Comparison of ENCODE assay signal across 19 mouse cellular contexts in genomic region chr5:23864054-23864965, GRCm38 (mm10). TPM values are rescaled to one million over a fixed set of nuclear protein-coding genes. Genes with fewer than 3 reads are reported as not detected.
A peak's percentile ranks its signal among the peaks of the same experiment; 100 is the strongest.
DNase-seq lines count a peak whose midpoint lies in the region; ATAC-seq and TF ChIP-seq lines count a peak whose summit lies in the region.
"Had no signal": no experiment of that assay in that cellular context is flagged by ENCODE, and none has a peak within 500 bp of the region (broad histone marks: within the 10 kb centered on the region; RNA-seq: fewer than 3 reads in every experiment).

No protein-coding gene starts in this region.

- TF ChIP-seq CTCF in olfactory bulb, adult 2 months (IDR thresholded peaks at IDR 0.05; ENCODE audit: insufficient read depth, low read depth, low read length) = no peak

- H3K27me3 ChIP-seq in kidney, embryonic 15.5 days = no peaks in the 10 kb centered on the region
- H3K27me3 ChIP-seq in kidney, embryonic 14.5 days (ENCODE audit: control insufficient read depth, insufficient read depth, low read length) = no peaks in the 10 kb centered on the region
- H3K27me3 ChIP-seq in forebrain, embryonic 15.5 days = no peaks in the 10 kb centered on the region
- H3K27me3 ChIP-seq: CH12.LX; embryonic facial prominence, embryonic 15.5 days; midbrain, embryonic 13.5 days; neural tube, embryonic 15.5 days had no signal

- DNase-seq in heart, adult 11 months = peak; percentile 76
- no peak for DNase-seq in heart, postnatal 25 days (ENCODE audit: low spot score)
- peak; percentile 59 for DNase-seq in NIH3T3 (ENCODE audit: low read depth)
- DNase-seq in layer of hippocampus, postnatal 36 days = no peak
- DNase-seq: adrenal gland, postnatal 25 days; cerebellum, adult 2 months; gastrocnemius, postnatal 10 days; layer of hippocampus, adult 9-11 months had no signal

- no peak overlapping the region for H3K9ac ChIP-seq in kidney, embryonic 15.5 days
- no peak overlapping the region for H3K9ac ChIP-seq in kidney, embryonic 14.5 days (ENCODE audit: low read depth, low read length)
- H3K9ac ChIP-seq in forebrain, embryonic 15.5 days (replicated peaks) = no peak overlapping the region
- H3K9ac ChIP-seq: embryonic facial prominence, embryonic 15.5 days; midbrain, embryonic 13.5 days; neural tube, embryonic 15.5 days had no signal

- 85% methylated on average over 13 of the region's 13 CpGs for WGBS in kidney, embryonic 15.5 days
- WGBS in kidney, embryonic 14.5 days = 85% methylated on average over 13 of the region's 13 CpGs
- 82% methylated on average over 13 of the region's 13 CpGs for WGBS in olfactory bulb, adult 2 months
- 87% methylated on average over 13 of the region's 13 CpGs for WGBS in forebrain, embryonic 15.5 days

- H3K4me1 ChIP-seq in kidney, embryonic 15.5 days = peaks cover 10% of the 10 kb centered on the region
- peaks cover 3% of the 10 kb centered on the region; the same call in 1 of the 2 replicates for H3K4me1 ChIP-seq in kidney, embryonic 14.5 days (ENCODE audit: control insufficient read depth, insufficient read depth, low read length)
- H3K4me1 ChIP-seq in olfactory bulb, adult 2 months (ENCODE audit: control insufficient read depth, insufficient read depth, low read length) = peaks cover 21% of the 10 kb centered on the region
- H3K4me1 ChIP-seq in forebrain, embryonic 15.5 days = no peaks in the 10 kb centered on the region
- H3K4me1 ChIP-seq: embryonic facial prominence, embryonic 15.5 days; forebrain, embryonic 10.5 days; midbrain, embryonic 13.5 days; neural tube, embryonic 15.5 days had no signal

- H3K27ac ChIP-seq in kidney, embryonic 15.5 days = no peak overlapping the region
- H3K27ac ChIP-seq in kidney, embryonic 14.5 days (ENCODE audit: low read depth, low read length) = no peak overlapping the region
- peak overlapping the region; percentile 83 for H3K27ac ChIP-seq in olfactory bulb, adult 2 months (ENCODE audit: insufficient read depth, low read depth, low read length)
- no peak overlapping the region for H3K27ac ChIP-seq in forebrain, embryonic 15.5 days (replicated peaks)
- H3K27ac ChIP-seq: embryonic facial prominence, embryonic 15.5 days; forebrain, embryonic 10.5 days; hindbrain, postnatal 0 days; midbrain, embryonic 13.5 days; neural tube, embryonic 15.5 days had no signal

- no peak for TF ChIP-seq POLR2A in olfactory bulb, adult 2 months (IDR thresholded peaks at IDR 0.05; ENCODE audit: insufficient read depth, low read depth, low read length)

- H3K9me3 ChIP-seq in kidney, embryonic 15.5 days (replicated peaks) = no peaks in the 10 kb centered on the region
- H3K9me3 ChIP-seq in kidney, embryonic 14.5 days (ENCODE audit: control insufficient read depth, low read length) = no peaks in the 10 kb centered on the region
- no peaks in the 10 kb centered on the region for H3K9me3 ChIP-seq in forebrain, embryonic 15.5 days
- H3K9me3 ChIP-seq: embryonic facial prominence, embryonic 15.5 days; forebrain, embryonic 10.5 days; midbrain, embryonic 13.5 days; neural tube, embryonic 15.5 days had no signal

- peaks cover 11% of the 10 kb centered on the region for H3K36me3 ChIP-seq in kidney, embryonic 15.5 days
- H3K36me3 ChIP-seq in kidney, embryonic 14.5 days (ENCODE audit: control insufficient read depth, insufficient read depth, low read length) = 0 out of 2 replicates have a peak, but pooled peaks cover 2% of the 10 kb centered on the region
- H3K36me3 ChIP-seq in forebrain, embryonic 15.5 days = no peaks in the 10 kb centered on the region

- 0 out of 2 replicates have a peak, but pooled peaks have one; percentile 12 for ATAC-seq in kidney, embryonic 15.5 days (replicated peaks; ENCODE audit: low FRiP score)
- ATAC-seq in kidney, embryonic 14.5 days (ENCODE audit: low FRiP score, low TSS enrichment) = no peak
- no peak for ATAC-seq in forebrain, embryonic 15.5 days (replicated peaks)
- ATAC-seq: hindbrain, postnatal 0 days; midbrain, embryonic 13.5 days had no signal

- intact Hi-C loops in heart, postnatal 25 days (cut with DNase I) = no loop called here

- H3K4me3 ChIP-seq in kidney, embryonic 15.5 days (replicated peaks) = no peak overlapping the region
- H3K4me3 ChIP-seq in kidney, embryonic 14.5 days (ENCODE audit: low read length) = no peak overlapping the region
- no peak overlapping the region for H3K4me3 ChIP-seq in olfactory bulb, adult 2 months (ENCODE audit: insufficient read depth, low read depth, low read length)
- H3K4me3 ChIP-seq in forebrain, embryonic 15.5 days = no peak overlapping the region
- H3K4me3 ChIP-seq: embryonic facial prominence, embryonic 15.5 days; forebrain, embryonic 10.5 days; midbrain, embryonic 13.5 days; myocyte; neural tube, embryonic 15.5 days had no signal

- H3K4me2 ChIP-seq in kidney, embryonic 15.5 days = no peak overlapping the region
- no peak overlapping the region for H3K4me2 ChIP-seq in kidney, embryonic 14.5 days (replicated peaks; ENCODE audit: low read depth, low read length)
- H3K4me2 ChIP-seq in forebrain, embryonic 15.5 days (replicated peaks) = no peak overlapping the region
- H3K4me2 ChIP-seq: embryonic facial prominence, embryonic 15.5 days; midbrain, embryonic 13.5 days; neural tube, embryonic 15.5 days had no signal

RNA-seq across cellular contexts. Expression of gene Tomm7, which starts 20.3 kb away (rescaled TPM):
- 100 to 1,000 TPM; 102 to 106 TPM for total RNA-seq in heart, postnatal 25 days (2021)
- 123 and 131 TPM in 2 replicates for polyA plus RNA-seq in kidney, embryonic 15.5 days (2015; fragmentation: Nextera tagmentation; extraction: Ambion mirVana)
- 124 and 197 TPM in 2 replicates for polyA plus RNA-seq in kidney, embryonic 14.5 days (2014; fragmentation: Nextera tagmentation; extraction: Ambion mirVana)
- not detected in 2 replicates for polyA plus RNA-seq in olfactory bulb, adult 2 months (2012; ENCODE audit: insufficient read depth, insufficient read length, low replicate concordance, missing spikeins)
- polyA plus RNA-seq in forebrain, embryonic 15.5 days (2015; fragmentation: Nextera tagmentation; extraction: Ambion mirVana) = 101 and 111 TPM in 2 replicates
- 10 to 100 TPM; 77.7 to 87.8 TPM for total RNA-seq in layer of hippocampus, postnatal 36 days (2021)

Comparison
In these comparisons a context has a peak if more than half of its experiments do, and no peak if none do; other contexts are left out.
1. DNase-seq: peak in heart, adult 11 months (single experiment) and NIH3T3 (single experiment); none in heart, postnatal 25 days (single experiment) and layer of hippocampus, postnatal 36 days (0 of 2).